Mouse (Mus musculus) C2C12 (cell line): Measurements from ENCODE around the gene Gtf2b. TPM values are rescaled to one million over a fixed set of nuclear protein-coding genes. Genes with fewer than 3 reads are reported as not detected.

Experiments
- H3K27me3 ChIP-seq: one replicate; pipeline ENCODE4 v1.6.1; 2011; ENCODE audit not compliant: control insufficient read depth, insufficient read depth, insufficient read length
- H3K36me3 ChIP-seq: one replicate; pipeline ENCODE4 v1.6.1; 2011; ENCODE audit not compliant: control insufficient read depth, insufficient read depth
- H3K4me3 ChIP-seq: one replicate; pipeline ENCODE4 v1.5.1; 2011; ENCODE audit warnings: mild to moderate bottlenecking, control low read depth; ENCODE audit not compliant: poor library complexity, insufficient read depth, severe bottlenecking
- H3K79me2 ChIP-seq: one replicate; pipeline ENCODE4 v1.6.1; 2011; ENCODE audit not compliant: control insufficient read depth, insufficient read depth
- H3K79me3 ChIP-seq: one replicate; pipeline ENCODE4 v1.6.1; 2011; ENCODE audit warnings: low read depth, control low read depth
- H3ac ChIP-seq: one replicate; pipeline ENCODE3; 2011; ENCODE audit warnings: low read depth; ENCODE audit not compliant: control insufficient read depth, insufficient read length
- CEBPB ChIP-seq: IDR thresholded peaks from one replicate; pipeline ENCODE4 v1.6.1; 2011; ENCODE audit warnings: low read depth, mild to moderate bottlenecking, control low read depth, moderate library complexity
- CTCF ChIP-seq: IDR thresholded peaks from one replicate; pipeline ENCODE4 v1.5.1; 2011; ENCODE audit not compliant: control insufficient read depth, insufficient read depth, insufficient read length
- FOSL1 ChIP-seq: IDR thresholded peaks from one replicate; pipeline ENCODE4 v1.8.0; 2011; ENCODE audit warnings: mild to moderate bottlenecking, low read length; ENCODE audit not compliant: poor library complexity, insufficient read depth, severe bottlenecking
- MAX ChIP-seq: IDR thresholded peaks from one replicate; pipeline ENCODE4 v1.6.1; 2011; ENCODE audit warnings: mild to moderate bottlenecking, control low read depth
- MYOD1 ChIP-seq: IDR thresholded peaks from one replicate; pipeline ENCODE4 v1.6.1; 2011; ENCODE audit warnings: low read depth; ENCODE audit not compliant: control insufficient read depth, insufficient read length
- MYOG ChIP-seq: IDR thresholded peaks from one replicate; pipeline ENCODE4 v1.6.1; 2011; ENCODE audit not compliant: control insufficient read depth, insufficient read length; ENCODE audit errors: extremely low read depth
- USF1 ChIP-seq: IDR thresholded peaks from one replicate; pipeline ENCODE4 v1.6.1; 2011; ENCODE audit warnings: low read depth, mild to moderate bottlenecking, control low read depth, moderate library complexity
- polyA plus RNA-seq: library from polyadenylated mRNA; unstranded; fragments of >200 nt; fragmentation: generic; extraction: Trizol; gene quantifications from one replicate; pipeline ENCODE4 v1.2.1, GENCODE M21; 2012; ENCODE audit warnings: missing spikeins

The Gtf2b gene
- polyA plus RNA-seq, 1 experiment, result 27.5 TPM

DNA sequence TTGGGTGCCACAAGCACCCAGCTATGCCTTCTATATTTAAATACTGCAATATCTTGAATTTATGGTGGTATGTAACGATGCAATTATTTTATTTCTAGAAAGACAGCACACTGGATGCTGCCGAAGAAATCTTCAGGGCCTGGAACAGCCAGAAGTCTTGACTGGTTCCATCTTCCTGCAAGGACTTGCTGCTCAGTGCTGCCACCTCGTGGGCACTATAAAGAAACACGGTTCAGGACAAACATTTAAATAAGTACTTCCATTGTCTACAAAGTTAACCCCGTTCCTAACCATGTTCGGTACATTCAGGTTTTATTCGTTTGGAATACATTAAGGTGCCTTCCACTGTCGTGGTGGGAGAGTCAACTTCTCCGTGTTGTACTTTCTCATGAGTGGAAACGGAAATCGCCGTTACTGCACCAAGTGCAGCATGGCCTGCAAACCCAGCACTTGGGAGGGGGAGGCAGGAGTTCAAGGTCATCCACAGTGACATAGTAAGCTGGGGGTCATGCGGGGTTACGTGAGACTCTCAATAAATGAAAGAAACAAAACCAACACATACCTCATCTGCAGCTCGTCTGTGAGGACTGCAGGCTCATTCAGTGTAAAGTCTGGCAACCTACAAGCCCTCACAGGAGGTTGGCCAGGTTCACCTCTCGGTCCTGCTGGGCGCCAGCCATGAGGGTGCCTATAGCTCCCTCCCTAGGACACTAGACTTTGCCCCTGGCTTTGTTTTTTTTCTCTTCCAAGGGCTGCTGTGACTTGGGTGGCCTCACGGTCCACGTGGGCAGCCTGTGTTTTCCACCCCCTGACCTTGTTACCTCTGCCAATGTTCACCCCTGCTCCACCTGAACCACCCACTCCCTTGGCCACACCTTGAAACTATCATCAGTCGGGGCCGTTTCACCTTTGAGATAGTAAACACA lies 20.6 kb upstream of the Gtf2b start:
- Histone ChIP-seq H3ac (no peak overlapping the region), H3K4me3 (no peak overlapping the region), H3K27me3 (no peaks in the 10 kb centered on the region), H3K79me2 (no peaks in the 10 kb centered on the region), H3K79me3 (no peaks in the 10 kb centered on the region), H3K36me3 (no peaks in the 10 kb centered on the region)
- TF ChIP-seq USF1 (no peak), MYOD1 (no peak), FOSL1 (no peak), CEBPB (no peak), CTCF (no peak), MAX (no peak), MYOG (no peak)

DNA sequence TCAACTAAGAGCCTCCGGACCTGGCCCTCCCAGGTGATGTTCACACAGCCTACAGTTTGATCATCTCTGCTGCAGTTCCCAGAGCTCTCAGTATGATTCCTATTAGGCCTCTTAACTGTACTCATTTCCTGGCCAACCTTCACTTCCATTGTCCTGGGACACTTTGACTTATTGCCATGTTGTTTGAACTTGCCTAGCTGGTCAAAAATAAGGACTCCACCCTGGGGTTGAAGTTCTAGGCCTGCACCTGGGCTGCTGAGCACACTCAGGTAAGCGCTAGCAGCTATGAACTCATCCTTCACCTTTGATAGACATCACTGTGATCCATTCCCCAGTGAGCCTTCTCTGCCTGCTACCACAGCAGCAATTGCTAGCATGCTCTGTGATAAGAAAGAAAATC lies 19.8 kb upstream of the Gtf2b start:
- H3K27me3 ChIP-seq, result no peaks in the 10 kb centered on the region
- TF ChIP-seq MAX (no peak), MYOD1 (no peak), FOSL1 (no peak), CTCF (no peak), CEBPB (no peak), MYOG (no peak), USF1 (no peak)
- no peaks in the 10 kb centered on the region for H3K79me2 ChIP-seq
- H3K79me3 ChIP-seq, result no peaks in the 10 kb centered on the region
- no peaks in the 10 kb centered on the region for H3K36me3 ChIP-seq
- no peak overlapping the region for H3ac ChIP-seq
- no peak overlapping the region for H3K4me3 ChIP-seq

DNA sequence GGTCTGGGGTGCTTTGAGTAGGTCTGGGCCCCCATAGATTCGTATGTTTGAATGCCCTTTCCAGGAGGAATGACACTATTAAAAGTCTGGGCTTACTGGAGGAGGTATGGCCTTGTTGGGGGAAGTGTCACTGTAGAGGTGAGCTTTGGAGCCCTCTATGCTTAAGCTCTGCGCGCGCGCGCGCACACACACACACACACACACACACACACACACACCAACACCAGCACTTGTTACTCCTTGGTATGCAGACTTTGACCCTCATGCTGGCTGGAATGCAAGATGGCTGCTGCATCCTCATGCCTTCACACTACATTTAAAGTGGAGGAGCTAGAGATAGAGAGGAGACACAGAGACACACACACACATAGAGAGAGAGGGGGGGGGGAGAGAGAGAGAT lies 17.2 kb upstream of the Gtf2b start:
- no peaks in the 10 kb centered on the region for H3K36me3 ChIP-seq
- H3ac ChIP-seq, result no peak overlapping the region
- H3K79me3 ChIP-seq, result no peaks in the 10 kb centered on the region
- no peak overlapping the region for H3K4me3 ChIP-seq
- H3K27me3 ChIP-seq, result no peaks in the 10 kb centered on the region
- no peak for TF ChIP-seq CEBPB
- no peaks in the 10 kb centered on the region for H3K79me2 ChIP-seq

DNA sequence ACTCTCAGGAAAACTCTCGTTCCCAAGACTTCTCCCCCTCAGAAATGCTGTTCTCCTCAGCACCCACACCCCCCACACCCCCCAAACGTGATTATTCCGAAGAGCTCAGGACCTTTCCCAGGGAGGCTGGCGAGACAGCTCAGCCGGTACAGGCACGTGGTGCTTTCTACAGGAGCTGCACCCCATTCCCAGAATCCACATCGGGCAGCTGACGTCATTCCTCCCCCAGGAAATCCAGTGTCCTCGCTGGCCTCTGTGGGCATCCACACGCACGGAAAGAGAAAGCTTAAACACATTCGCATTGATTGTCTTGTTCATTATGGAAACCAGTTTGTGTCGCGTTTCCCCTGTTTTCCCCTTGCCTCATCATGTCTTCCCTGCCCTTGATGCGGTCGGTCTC lies 15.7 kb upstream of the Gtf2b start:
- Histone ChIP-seq H3K27me3 (no peaks in the 10 kb centered on the region), H3ac (no peak overlapping the region), H3K79me3 (no peaks in the 10 kb centered on the region), H3K79me2 (no peaks in the 10 kb centered on the region), H3K36me3 (no peaks in the 10 kb centered on the region), H3K4me3 (no peak overlapping the region)
- TF ChIP-seq MAX (no peak), CEBPB (no peak), FOSL1 (no peak), MYOD1 (no peak), USF1 (no peak), MYOG (no peak), CTCF (no peak)

DNA sequence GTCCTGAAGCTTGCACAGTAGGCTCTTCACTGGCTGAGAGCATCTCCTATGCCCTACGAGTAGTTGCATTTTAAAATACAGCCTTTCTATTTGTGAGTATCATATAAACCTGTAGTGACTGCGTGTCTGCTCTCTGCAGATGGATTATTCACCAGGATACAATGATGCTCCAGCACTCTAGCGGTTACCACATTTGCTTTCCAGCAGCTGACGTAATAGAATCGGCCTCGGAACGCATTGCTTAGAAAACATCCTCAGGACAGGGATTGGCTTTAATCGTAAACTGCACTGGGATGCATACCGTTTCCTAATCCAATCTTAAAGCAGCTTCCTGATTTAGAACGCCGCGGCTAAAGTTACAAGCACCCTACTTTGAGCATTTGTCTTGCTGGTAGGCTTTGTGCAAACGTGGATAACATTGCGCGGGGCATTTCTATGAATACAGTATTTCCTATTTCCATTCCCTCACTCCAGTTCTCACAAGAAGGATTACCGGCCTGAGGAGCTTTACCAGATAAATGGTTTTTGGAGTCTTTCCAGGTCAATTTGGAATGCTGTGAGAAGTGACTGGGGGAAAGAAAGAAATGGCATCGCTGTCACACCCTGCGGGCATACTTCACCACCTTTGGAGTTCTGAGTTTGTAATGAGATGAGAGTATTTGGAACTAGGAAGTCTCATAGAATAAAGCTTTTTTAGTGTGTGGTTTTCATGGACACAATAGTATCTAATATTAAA lies 9.5 kb upstream of the Gtf2b start:
- Histone ChIP-seq H3K79me3 (no peaks in the 10 kb centered on the region), H3K79me2 (no peaks in the 10 kb centered on the region), H3K27me3 (no peaks in the 10 kb centered on the region), H3K36me3 (no peaks in the 10 kb centered on the region), H3ac (no peak overlapping the region), H3K4me3 (no peak overlapping the region)
- TF ChIP-seq MAX (no peak), CEBPB (no peak), MYOG (no peak), FOSL1 (no peak), CTCF (no peak), MYOD1 (no peak), USF1 (no peak)
